Mouse (Mus musculus): ENCODE data around the gene Htr5b.

The Htr5b gene

GRCm38 (mm10) chr1:121528399-121528720 lies at the start of gene Htr5b:
Htr5b (minus strand) TSS chr1:121528465.
- DNase-seq (ENCODE audit: low read depth) = no peak

GRCm38 (mm10) chr1:121577491-121577890 lies 49.2 kb upstream of the Htr5b start:
- no peak for DNase-seq (ENCODE audit: low read depth)

GRCm38 (mm10) chr1:121570522-121570921 lies 42.3 kb upstream of the Htr5b start:
- DNase-seq (ENCODE audit: low read depth) = no peak

- DNase-seq (ENCODE audit: low read depth) = peak; percentile 78
Measured at GRCm38 (mm10) chr1:121567521-121568489, 39.5 kb upstream of the Htr5b start, which contains the start of gene Ddx18. Ddx18 (minus strand) TSS chr1:121567989.

- no peak for DNase-seq (ENCODE audit: low read depth)
Measured at GRCm38 (mm10) chr1:121557861-121558260, 29.6 kb upstream of the Htr5b start.

- no peak for DNase-seq (ENCODE audit: low read depth)
Measured at GRCm38 (mm10) chr1:121551457-121551835, 23.2 kb upstream of the Htr5b start.

GRCm38 (mm10) chr1:121550801-121551456 lies 22.7 kb upstream of the Htr5b start:
- no peak for DNase-seq (ENCODE audit: low read depth)

- DNase-seq (ENCODE audit: low read depth) = no peak
Measured at GRCm38 (mm10) chr1:121549456-121549855, 21.2 kb upstream of the Htr5b start.

- no peak for DNase-seq (ENCODE audit: low read depth)
Measured at GRCm38 (mm10) chr1:121548667-121549066, 20.4 kb upstream of the Htr5b start.

- no peak for DNase-seq (ENCODE audit: low read depth)
Measured at GRCm38 (mm10) chr1:121546844-121547243, 18.6 kb upstream of the Htr5b start.

- no peak for DNase-seq (ENCODE audit: low read depth)
Measured at GRCm38 (mm10) chr1:121540361-121540760, 12.1 kb upstream of the Htr5b start.

- no peak for DNase-seq (ENCODE audit: low read depth)
Measured at GRCm38 (mm10) chr1:121531439-121531838, 3.2 kb upstream of the Htr5b start.

- no peak for DNase-seq (ENCODE audit: low read depth)
Measured at GRCm38 (mm10) chr1:121529286-121529685, 1.0 kb upstream of the Htr5b start.

GRCm38 (mm10) chr1:121527600-121528398 lies 466 bp downstream of the Htr5b start:
- DNase-seq (ENCODE audit: low read depth) = no peak

GRCm38 (mm10) chr1:121527061-121527460 lies 1.2 kb downstream of the Htr5b start:
- no peak for DNase-seq (ENCODE audit: low read depth)

GRCm38 (mm10) chr1:121518609-121519008 lies 9.7 kb downstream of the Htr5b start:
- DNase-seq (ENCODE audit: low read depth) = no peak

GRCm38 (mm10) chr1:121511966-121512365 lies 16.3 kb downstream of the Htr5b start:
- DNase-seq (ENCODE audit: low read depth) = no peak

GRCm38 (mm10) chr1:121511186-121511585 lies 17.1 kb downstream of the Htr5b start:
- no peak for DNase-seq (ENCODE audit: low read depth)

GRCm38 (mm10) chr1:121510420-121511140 lies 17.7 kb downstream of the Htr5b start:
- DNase-seq (ENCODE audit: low read depth) = no peak

GRCm38 (mm10) chr1:121508729-121509128 lies 19.5 kb downstream of the Htr5b start:
- no peak for DNase-seq (ENCODE audit: low read depth)

GRCm38 (mm10) chr1:121497093-121497492 lies 31.2 kb downstream of the Htr5b start:
- DNase-seq (ENCODE audit: low read depth) = no peak

GRCm38 (mm10) chr1:121490241-121490640 lies 38.0 kb downstream of the Htr5b start:
- no peak for DNase-seq (ENCODE audit: low read depth)

All from fibroblast of lung, adult 2 months (primary cell).